Mouse (Mus musculus): ENCODE results near the gene Ank3. TPM values are rescaled to one million over a fixed set of nuclear protein-coding genes. Genes with fewer than 3 reads are reported as not detected.

The Ank3 gene
- total and polyA plus RNA-seq, 3 experiments: 3.2 to 6.7 TPM; not detected in 1

GRCm38 (mm10) chr10:69571422-69571821, 172.8 kb downstream of the Ank3 start (continued):
- TF ChIP-seq UBTF (IDR thresholded peaks at IDR 0.05; ENCODE audit: borderline replicate concordance, insufficient read depth, low read depth, low read length): no peak
- TF ChIP-seq MEF2A (IDR thresholded peaks at IDR 0.05; ENCODE audit: extremely low read depth, insufficient replicate concordance, low read depth, low read length, poor library complexity, severe bottlenecking): no peak
- TF ChIP-seq MAZ (IDR thresholded peaks at IDR 0.05; ENCODE audit: low read depth, low read length): no peak
- no peak for TF ChIP-seq TBP (IDR thresholded peaks at IDR 0.05; ENCODE audit: low read depth, low read length)
- no peak for TF ChIP-seq ZMIZ1 (IDR thresholded peaks at IDR 0.05; ENCODE audit: low read depth, low read length)

DNA sequence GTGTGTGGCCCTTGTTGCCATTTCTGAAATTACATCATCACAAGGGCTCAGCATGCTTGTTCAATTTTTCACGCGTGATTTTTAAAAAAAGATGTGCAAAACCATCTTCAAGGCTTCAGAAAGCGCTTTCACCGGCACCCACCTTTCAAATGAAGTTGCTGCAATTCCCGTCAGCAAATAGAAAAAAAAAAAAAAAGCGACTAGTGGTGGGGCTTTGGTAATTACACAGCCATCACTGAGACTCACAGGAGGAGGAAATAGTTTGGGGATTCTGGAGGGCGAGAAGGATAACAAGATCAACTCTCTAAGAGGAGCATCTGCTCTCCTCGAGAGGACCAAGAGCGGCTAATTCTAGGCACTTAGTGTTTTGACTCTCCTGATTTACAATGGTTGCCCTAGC, 173.4 kb downstream of the Ank3 start:
- no peaks in the 10 kb centered on the region for H3K36me3 ChIP-seq (ENCODE audit: control insufficient read depth in 1 of 2, insufficient read depth in 2 of 2, low read length in 2 of 2)
- no peak for DNase-seq (ENCODE audit: low read depth, low spot score)
- no peaks in the 10 kb centered on the region for H3K9me3 ChIP-seq (replicated peaks; ENCODE audit: insufficient read depth, low read length)
- no peaks in the 10 kb centered on the region for H3K27me3 ChIP-seq (ENCODE audit: control insufficient read depth in 1 of 2, insufficient read depth in 2 of 2, low read length in 2 of 2)
- H3K4me3 ChIP-seq (ENCODE audit: control insufficient read depth in 1 of 2, insufficient read depth in 1 of 2, low read depth in 2 of 2, low read length in 2 of 2): no peak overlapping the region
- no peak overlapping the region for H3K27ac ChIP-seq (ENCODE audit: control insufficient read depth, low read depth, low read length)
- H3K79me2 ChIP-seq (ENCODE audit: control insufficient read depth, insufficient read depth, low read length, poor library complexity): no peaks in the 10 kb centered on the region
- H3K4me1 ChIP-seq (ENCODE audit: control insufficient read depth in 1 of 2, insufficient read depth in 2 of 2, low read length in 2 of 2): no peaks in the 10 kb centered on the region
- no peak overlapping the region for H3K9ac ChIP-seq (ENCODE audit: control insufficient read depth, low read depth, low read length, poor library complexity, severe bottlenecking)
- TF ChIP-seq ETS1 (IDR thresholded peaks at IDR 0.05; ENCODE audit: low read depth, low read length): no peak
- TF ChIP-seq MAFK (IDR thresholded peaks at IDR 0.05; ENCODE audit: borderline replicate concordance, low read depth, low read length): no peak
- no peak for TF ChIP-seq USF1 (IDR thresholded peaks at IDR 0.05; ENCODE audit: low read depth, low read length)
- TF ChIP-seq KAT2A (conservative IDR thresholded peaks at IDR 0.05; ENCODE audit: low read depth, low read length): no peak
- no peak for TF ChIP-seq TCF12 (IDR thresholded peaks at IDR 0.05; ENCODE audit: low read depth, low read length)
- TF ChIP-seq MYC (IDR thresholded peaks at IDR 0.05; ENCODE audit: low read depth, low read length): no peak
- TF ChIP-seq ZC3H11A (IDR thresholded peaks at IDR 0.05; ENCODE audit: low read depth, low read length): no peak
- no peak for TF ChIP-seq ZKSCAN1 (IDR thresholded peaks at IDR 0.05; ENCODE audit: low read depth, low read length)
- TF ChIP-seq MYB (IDR thresholded peaks at IDR 0.05; ENCODE audit: low read depth, low read length): no peak
- no peak for TF ChIP-seq SMC3 (IDR thresholded peaks at IDR 0.05; ENCODE audit: low read depth, low read length)
- TF ChIP-seq TAL1 (IDR thresholded peaks at IDR 0.05; ENCODE audit: low read length): no peak
- TF ChIP-seq RAD21 (IDR thresholded peaks at IDR 0.05; ENCODE audit: low read depth, low read length): no peak
- no peak for TF ChIP-seq MEF2A (IDR thresholded peaks at IDR 0.05; ENCODE audit: extremely low read depth, insufficient replicate concordance, low read depth, low read length, poor library complexity, severe bottlenecking)
- no peak for TF ChIP-seq E2F4 (IDR thresholded peaks at IDR 0.05; ENCODE audit: borderline replicate concordance, low read depth, low read length)
- TF ChIP-seq NRF1 (IDR thresholded peaks at IDR 0.05; ENCODE audit: insufficient read depth, low read depth, low read length, poor library complexity, severe bottlenecking): no peak
- no peak for TF ChIP-seq POLR2AphosphoS5 (IDR thresholded peaks at IDR 0.05; ENCODE audit: borderline replicate concordance, low read depth, low read length)
- TF ChIP-seq EP300 (IDR thresholded peaks at IDR 0.05; ENCODE audit: low read depth in 1 of 2, low read length in 2 of 2): no peak

All from MEL (cell line).